Mouse (Mus musculus): ENCODE data around the gene Zfp51. TPM values are rescaled to one million over a fixed set of nuclear protein-coding genes. Genes with fewer than 3 reads are reported as not detected.

Gene Zfp51
- 3.8 and 8.1 TPM in 2 replicates for polyA plus RNA-seq (2012; rRNA removed)

GRCm38 (mm10) chr17:21450138-21450704 lies at the start of gene Zfp51:
Gene Zfp51 (plus strand): TSS chr17:21450374.

GRCm38 (mm10) chr17:21422664-21423599 lies 27.2 kb upstream of the Zfp51 start, which contains the start of gene Zfp54:
Gene Zfp54 (plus strand): TSS chr17:21423227.

GRCm38 (mm10) chr17:21488760-21489499 lies 38.8 kb downstream of the Zfp51 start, which contains the start of gene Zfp53:
Gene Zfp53 (plus strand): TSS chr17:21488998.

Other genes starting within 250 kb of the Zfp51 start
- gene Vmn1r234, start 224.3 kb upstream of the Zfp51 start, polyA plus RNA-seq (2012; rRNA removed), result not detected in 2 replicates
- gene Vmn1r235, start 194.0 kb upstream of the Zfp51 start, polyA plus RNA-seq (2012; rRNA removed), result not detected in 2 replicates
- not detected in 2 replicates for gene Vmn1r236, start 167.4 kb upstream of the Zfp51 start, polyA plus RNA-seq (2012; rRNA removed)
- not detected in 2 replicates for gene Vmn1r237, start 138.5 kb upstream of the Zfp51 start, polyA plus RNA-seq (2012; rRNA removed)
- 0.94 and 2.3 TPM in 2 replicates for gene Zfp677, start 66.6 kb upstream of the Zfp51 start, polyA plus RNA-seq (2012; rRNA removed)
- gene Zfp54, start 27.1 kb upstream of the Zfp51 start, polyA plus RNA-seq (2012; rRNA removed), result 1.6 and 2.2 TPM in 2 replicates
- 3.2 and 5.2 TPM in 2 replicates for gene Zfp53, start 38.6 kb downstream of the Zfp51 start, polyA plus RNA-seq (2012; rRNA removed)
- 1.1 and 2.3 TPM in 2 replicates for gene Zfp52, start 85.2 kb downstream of the Zfp51 start, polyA plus RNA-seq (2012; rRNA removed)
- 8.3 and 15.7 TPM in 2 replicates for gene Zfp948, start 116.6 kb downstream of the Zfp51 start, polyA plus RNA-seq (2012; rRNA removed)
- gene Zfp983, start 200.2 kb downstream of the Zfp51 start, polyA plus RNA-seq (2012; rRNA removed), result 3.3 and 6.0 TPM in 2 replicates
- gene Gm10226, start 241.5 kb downstream of the Zfp51 start, polyA plus RNA-seq (2012; rRNA removed), result 4.4 and 5.4 TPM in 2 replicates

Measured in central nervous system, embryonic 11.5 days (tissue).